11 mouse cellular contexts compared by ENCODE assay signal in genomic region chr5:127511653-127512052, GRCm38 (mm10).
DNase-seq lines count a peak whose midpoint lies in the region; ATAC-seq and TF ChIP-seq lines count a peak whose summit lies in the region.
"Had no signal": no experiment of that assay in that cellular context is flagged by ENCODE, and none has a peak within 500 bp of the region (broad histone marks: within the 10 kb centered on the region; RNA-seq: fewer than 3 reads in every experiment).

No protein-coding gene starts in this region.

- no peak overlapping the region for H3K4me3 ChIP-seq in forebrain, postnatal 0 days (ENCODE audit: low read depth, low read length)
- no peak overlapping the region for H3K4me3 ChIP-seq in forebrain, embryonic 11.5 days (ENCODE audit: low read depth, low read length)
- H3K4me3 ChIP-seq in lung, postnatal 0 days (ENCODE audit: low read depth, low read length) = no peak overlapping the region
- H3K4me3 ChIP-seq: megakaryocyte, embryonic 14.5 days had no signal

- no peaks in the 10 kb centered on the region for H3K9me3 ChIP-seq in forebrain, postnatal 0 days (ENCODE audit: low read length)
- H3K9me3 ChIP-seq in forebrain, embryonic 11.5 days (ENCODE audit: control insufficient read depth, low read length) = no peaks in the 10 kb centered on the region
- H3K9me3 ChIP-seq in lung, postnatal 0 days (ENCODE audit: low read length) = no peaks in the 10 kb centered on the region

- WGBS in forebrain, postnatal 0 days = 92% methylated on average over 6 of the region's 6 CpGs
- WGBS in forebrain, embryonic 11.5 days = 85% methylated on average over 6 of the region's 6 CpGs
- 75% methylated on average over 6 of the region's 6 CpGs for WGBS in lung, postnatal 0 days

- TF ChIP-seq EP300 in lung, postnatal 0 days (IDR thresholded peaks at IDR 0.05) = no peak

- no peak overlapping the region for H3K27ac ChIP-seq in forebrain, postnatal 0 days (ENCODE audit: low read depth, low read length)
- H3K27ac ChIP-seq in forebrain, embryonic 11.5 days (ENCODE audit: low read depth, low read length) = no peak overlapping the region
- H3K27ac ChIP-seq in lung, postnatal 0 days (ENCODE audit: low read length) = no peak overlapping the region

- TF ChIP-seq CTCF in forebrain, postnatal 0 days (IDR thresholded peaks at IDR 0.05; ENCODE audit: low read depth) = peak; percentile 45
- TF ChIP-seq CTCF in lung, postnatal 0 days (IDR thresholded peaks at IDR 0.05) = peak; percentile 71
- TF ChIP-seq CTCF in brain, embryonic 14.5 days (IDR thresholded peaks at IDR 0.05; ENCODE audit: borderline replicate concordance, extremely low read depth, insufficient read depth, insufficient read length) = peak; percentile 48; the same call in 1 of the 2 replicates

- DNase-seq in forebrain, postnatal 0 days = no peak
- DNase-seq in forebrain, embryonic 11.5 days (ENCODE audit: low spot score) = no peak
- DNase-seq in lung, postnatal 0 days (ENCODE audit: low spot score) = peak; percentile 35
- DNase-seq in lung, postnatal 25 days (ENCODE audit: low spot score) = no peak
- DNase-seq in brain, embryonic 14.5 days (ENCODE audit: low read depth) = peak; percentile 19
- peak; percentile 27 for DNase-seq in naive thymus-derived CD4-positive, alpha-beta T cell, adult 2 months (ENCODE audit: low read depth)
- DNase-seq in right cerebral cortex, postnatal 4 days = no peak
- no peak for DNase-seq in right cerebral cortex, postnatal 36 days (ENCODE audit: low spot score in 2 of 2)
- DNase-seq: heart, postnatal 36 days; thymus, adult 18-20 months had no signal

- no peaks in the 10 kb centered on the region for H3K36me3 ChIP-seq in forebrain, postnatal 0 days (ENCODE audit: insufficient read depth)
- H3K36me3 ChIP-seq in forebrain, embryonic 11.5 days (ENCODE audit: control insufficient read depth, insufficient read depth, low read length) = no peaks in the 10 kb centered on the region
- no peaks in the 10 kb centered on the region for H3K36me3 ChIP-seq in lung, postnatal 0 days (ENCODE audit: insufficient read depth, low read length)

- no peaks in the 10 kb centered on the region for H3K4me1 ChIP-seq in forebrain, postnatal 0 days (ENCODE audit: insufficient read depth)
- no peaks in the 10 kb centered on the region for H3K4me1 ChIP-seq in forebrain, embryonic 11.5 days (replicated peaks; ENCODE audit: control insufficient read depth, insufficient read depth, low read length)
- no peaks in the 10 kb centered on the region for H3K4me1 ChIP-seq in lung, postnatal 0 days (ENCODE audit: insufficient read depth, low read depth, low read length)
- H3K4me1 ChIP-seq: megakaryocyte, embryonic 14.5 days had no signal

- no peak for TF ChIP-seq POLR2A in brain, embryonic 14.5 days (IDR thresholded peaks at IDR 0.05; ENCODE audit: borderline replicate concordance, extremely low read depth, insufficient read depth, insufficient read length, poor library complexity, severe bottlenecking)

- no peaks in the 10 kb centered on the region for H3K27me3 ChIP-seq in forebrain, postnatal 0 days (ENCODE audit: insufficient read depth, low read length)
- H3K27me3 ChIP-seq in forebrain, embryonic 11.5 days (ENCODE audit: control insufficient read depth, insufficient read depth, low read length) = no peaks in the 10 kb centered on the region
- no peaks in the 10 kb centered on the region for H3K27me3 ChIP-seq in lung, postnatal 0 days (replicated peaks; ENCODE audit: insufficient read depth, low read length)
- H3K27me3 ChIP-seq: megakaryocyte, embryonic 14.5 days had no signal

- H3K4me2 ChIP-seq in forebrain, postnatal 0 days (ENCODE audit: low read depth) = no peak overlapping the region
- no peak overlapping the region for H3K4me2 ChIP-seq in forebrain, embryonic 11.5 days (ENCODE audit: low read depth, low read length, severe bottlenecking)
- H3K4me2 ChIP-seq in lung, postnatal 0 days (replicated peaks; ENCODE audit: low read depth, low read length) = no peak overlapping the region

- ATAC-seq in forebrain, postnatal 0 days = no peak
- no peak for ATAC-seq in forebrain, embryonic 11.5 days (replicated peaks; ENCODE audit: low FRiP score)
- ATAC-seq in lung, postnatal 0 days = no peak

- no peak overlapping the region for H3K9ac ChIP-seq in forebrain, postnatal 0 days
- H3K9ac ChIP-seq in forebrain, embryonic 11.5 days (ENCODE audit: low read length) = no peak overlapping the region
- H3K9ac ChIP-seq in lung, postnatal 0 days (replicated peaks; ENCODE audit: low read depth) = no peak overlapping the region

Comparison
In these comparisons a context has a peak if more than half of its experiments do, and no peak if none do; other contexts are left out.
1. DNase-seq: peak in lung, postnatal 0 days (single experiment), brain, embryonic 14.5 days (single experiment) and naive thymus-derived CD4-positive, alpha-beta T cell, adult 2 months (single experiment); none in forebrain, postnatal 0 days (single experiment), forebrain, embryonic 11.5 days (single experiment), lung, postnatal 25 days (single experiment), right cerebral cortex, postnatal 4 days (single experiment) and right cerebral cortex, postnatal 36 days (0 of 2).
2. Peak in every context shown above with its lines, with median percentiles within 50 percentile points of each other: CTCF ChIP-seq.